Mouse (Mus musculus) forebrain, embryonic 16.5 days (tissue): ENCODE data around the gene Glce. TPM values are rescaled to one million over a fixed set of nuclear protein-coding genes. Genes with fewer than 3 reads are reported as not detected.

Source experiments
- ATAC-seq: fragments of 200-750 bp; cut with Nextera tagmentation; 2 replicates; pipeline ENCODE4 v1.8.0; 2017; ENCODE audit warnings: mild to moderate bottlenecking, moderate library complexity
- H3K27ac ChIP-seq: fragments of 300-500 bp; sonication (generic); 2 replicates; pipeline ENCODE4 v1.5.1; 2014; ENCODE audit warnings: low read length, control low read depth
- H3K27me3 ChIP-seq: fragments of 300-500 bp; sonication (generic); replicated peaks from 2 replicates; pipeline ENCODE4 v1.6.1; 2014; ENCODE audit warnings: low read length; ENCODE audit not compliant: control insufficient read depth, insufficient read depth
- H3K36me3 ChIP-seq: fragments of 300-500 bp; sonication (generic); 2 replicates; pipeline ENCODE4 v1.6.1; 2014; ENCODE audit not compliant: control insufficient read depth, insufficient read depth
- H3K4me1 ChIP-seq: fragments of 300-500 bp; sonication (generic); replicated peaks from 2 replicates; pipeline ENCODE4 v1.6.1; 2014; ENCODE audit warnings: low read length; ENCODE audit not compliant: control insufficient read depth, insufficient read depth
- H3K4me2 ChIP-seq: fragments of 300-500 bp; sonication (generic); 2 replicates; pipeline ENCODE4 v1.6.1; 2014; ENCODE audit warnings: mild to moderate bottlenecking, low read length, control low read depth
- H3K4me3 ChIP-seq: fragments of 300-500 bp; sonication (generic); replicated peaks from 2 replicates; pipeline ENCODE4 v1.5.1; 2014; ENCODE audit warnings: mild to moderate bottlenecking, low read length, control low read depth
- H3K9ac ChIP-seq: fragments of 300-500 bp; sonication (generic); replicated peaks from 2 replicates; pipeline ENCODE4 v1.6.1; 2014; ENCODE audit warnings: low read depth, low read length, control low read depth
- H3K9me3 ChIP-seq: fragments of 300-500 bp; sonication (generic); 2 replicates; pipeline ENCODE4 v1.6.1; 2016; ENCODE audit warnings: low read length; ENCODE audit not compliant: control insufficient read depth
- WGBS: fragments of 180-500 bp; shearing (Covaris S2); extraction: QIAGEN DNeasy Blood & Tissue Kit; methylation state at CpG from one replicate; pipeline ENCODE4 v1.1.7; 2014; 5-methylcytosine and 5-hydroxymethylcytosine counted together
- microRNA-seq: library from miRNA; unstranded; fragments of <30 nt; microRNA quantifications from one replicate; pipeline ENCODE4, GENCODE M21; 2017
- polyA plus RNA-seq: library from polyadenylated mRNA; unstranded; fragments of >200 nt; fragmentation: Nextera tagmentation; extraction: Ambion mirVana; gene quantifications from 2 replicates; pipeline ENCODE4 v1.2.1, GENCODE M21; 2015

Gene Glce
- polyA plus RNA-seq, 1 experiment from 2014 or later, result 22.7 TPM

DNA sequence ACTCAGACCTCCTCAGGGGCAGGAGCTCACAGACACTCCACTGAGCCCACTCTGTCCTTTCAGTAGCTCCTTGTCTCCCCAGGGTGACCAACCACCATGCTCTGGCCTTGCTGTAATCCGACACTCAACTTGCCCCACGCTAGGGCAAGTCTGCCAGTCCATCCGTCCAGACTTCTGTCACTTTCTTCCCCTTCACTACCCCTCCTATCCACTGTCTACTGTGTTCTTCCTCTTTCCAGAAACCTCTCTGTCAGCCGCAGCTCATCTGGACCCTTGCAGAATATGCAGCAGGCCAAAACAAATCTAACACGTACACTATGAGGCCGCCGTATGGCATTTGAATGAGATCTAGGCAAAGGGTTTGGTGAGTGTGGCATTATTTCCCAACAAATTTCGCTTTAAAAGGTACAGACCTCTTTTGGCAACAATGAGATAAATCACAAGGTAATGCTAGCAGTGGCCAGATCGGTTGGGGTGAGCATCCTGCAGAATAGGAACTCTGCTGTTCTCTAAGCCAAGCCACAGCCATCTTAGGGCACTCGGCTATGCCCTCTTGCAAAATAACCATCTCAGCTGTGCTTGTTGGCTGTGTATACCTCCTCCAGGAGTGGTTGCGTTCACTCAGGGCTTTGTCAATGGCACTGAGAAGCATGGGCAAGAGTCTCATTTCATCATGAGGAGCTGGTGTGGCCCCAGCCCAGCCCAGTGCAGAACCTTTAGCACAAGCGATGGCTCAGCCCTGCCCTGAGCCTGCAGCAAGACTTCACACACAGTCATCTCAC is 108.9 kb downstream of the Glce start:
- WGBS, result 74% methylated on average over 12 of the region's 12 CpGs
- Histone ChIP-seq H3K4me2 (no peak overlapping the region), H3K9me3 (no peaks in the 10 kb centered on the region), H3K27me3 (no peaks in the 10 kb centered on the region), H3K36me3 (no peaks in the 10 kb centered on the region), H3K4me3 (no peak overlapping the region), H3K4me1 (no peaks in the 10 kb centered on the region), H3K9ac (no peak overlapping the region), H3K27ac (no peak overlapping the region)
- no peak for ATAC-seq

DNA sequence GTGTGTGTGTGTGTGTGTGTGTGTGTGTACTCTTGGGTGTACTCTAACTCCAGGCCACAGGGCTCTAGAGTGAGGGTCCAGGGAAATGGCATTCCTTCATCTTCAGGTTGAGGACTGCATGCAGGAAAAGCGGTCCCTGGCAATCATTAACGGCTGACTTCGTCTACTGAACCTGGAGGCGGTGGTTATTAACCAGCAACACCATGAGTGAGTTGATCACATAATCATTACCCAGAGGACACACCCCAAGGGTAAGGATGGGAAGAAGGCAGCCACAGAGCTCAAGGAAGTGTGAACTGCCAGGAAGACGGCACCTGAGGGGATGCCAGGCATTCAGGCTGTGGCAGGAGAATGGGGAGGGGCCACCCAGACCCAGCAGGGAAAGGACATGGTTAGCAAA is 114.1 kb downstream of the Glce start:
- H3K9ac ChIP-seq, result no peak overlapping the region
- no peak overlapping the region for H3K4me3 ChIP-seq
- H3K4me2 ChIP-seq, result no peak overlapping the region
- no peaks in the 10 kb centered on the region for H3K36me3 ChIP-seq
- 86% methylated on average over 5 of the region's 5 CpGs for WGBS
- H3K9me3 ChIP-seq, result no peaks in the 10 kb centered on the region
- H3K27ac ChIP-seq, result no peak overlapping the region
- H3K27me3 ChIP-seq, result no peaks in the 10 kb centered on the region
- no peaks in the 10 kb centered on the region for H3K4me1 ChIP-seq
- no peak for ATAC-seq

Small RNA genes lying within 50 kb of the gene (microRNA-seq; reads per million reads assigned to microRNA genes)
- gene Mir5133, result 0.83 reads per million

Other genes starting within 250 kb of the Glce start
- 804 and 844 TPM in 2 replicates for gene Rplp1, start 208.1 kb downstream of the Glce start, polyA plus RNA-seq
- gene Kif23, start 175.9 kb downstream of the Glce start, polyA plus RNA-seq, result 36.6 and 37.5 TPM in 2 replicates
- gene Paqr5, start 95.8 kb downstream of the Glce start, polyA plus RNA-seq, result 0.25 and 0.43 TPM in 2 replicates
- gene Spesp1, start 159.6 kb upstream of the Glce start, polyA plus RNA-seq, result not detected in 2 replicates
- 166 and 186 TPM in 2 replicates for gene Anp32a, start 218.6 kb upstream of the Glce start, polyA plus RNA-seq